Mouse (Mus musculus) megakaryocyte, embryonic 14.5 days (primary cell): Measurements from ENCODE around the gene Ccdc120.

Experiments
- FLI1 ChIP-seq: IDR thresholded peaks from 2 replicates; pipeline ENCODE4 v1.6.1; 2012; ENCODE audit warnings: low read length, inconsistent platforms, mixed read lengths
- GATA1 ChIP-seq: IDR thresholded peaks from 3 replicates; pipeline ENCODE4 v1.6.1; 2012; ENCODE audit warnings: mixed read lengths, low read length, inconsistent platforms, borderline replicate concordance

GRCm38 (mm10) chrX:7764657-7765280, 14.1 kb upstream of the Ccdc120 start:
- TF ChIP-seq GATA1 (no peak), FLI1 (no peak)
